Mouse (Mus musculus) cerebral cortex, adult 2 months (tissue): ENCODE results near the gene Becn1.

ENCODE experiments used
- WGBS: fragments of 180-500 bp; shearing (Covaris S2); methylation state at CpG from one replicate; pipeline ENCODE4 v1.1.7; 2018; 5-methylcytosine and 5-hydroxymethylcytosine counted together

The Becn1 gene

DNA sequence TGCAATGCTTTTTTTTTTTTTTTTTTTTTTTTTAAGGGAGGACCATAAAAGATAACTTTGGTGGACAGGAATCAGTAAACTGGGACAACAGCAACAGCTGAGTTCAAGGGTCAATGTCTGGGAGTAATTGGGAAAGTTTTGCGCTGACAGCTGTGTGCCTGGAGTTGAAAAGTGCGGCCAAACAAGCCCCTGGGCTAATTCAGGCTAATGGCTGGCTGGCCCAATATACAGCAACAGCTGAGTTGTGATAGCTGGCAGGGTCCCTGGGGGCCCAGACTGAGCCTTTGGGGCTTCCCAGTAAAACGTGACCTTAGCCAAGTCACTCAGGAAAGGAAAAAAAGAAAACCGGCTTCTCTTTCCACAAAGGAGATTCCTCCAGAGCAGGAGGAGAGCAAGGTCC, 57.0 kb downstream of the Becn1 start:
- WGBS, result 77% methylated on average over 4 of the region's 4 CpGs

DNA sequence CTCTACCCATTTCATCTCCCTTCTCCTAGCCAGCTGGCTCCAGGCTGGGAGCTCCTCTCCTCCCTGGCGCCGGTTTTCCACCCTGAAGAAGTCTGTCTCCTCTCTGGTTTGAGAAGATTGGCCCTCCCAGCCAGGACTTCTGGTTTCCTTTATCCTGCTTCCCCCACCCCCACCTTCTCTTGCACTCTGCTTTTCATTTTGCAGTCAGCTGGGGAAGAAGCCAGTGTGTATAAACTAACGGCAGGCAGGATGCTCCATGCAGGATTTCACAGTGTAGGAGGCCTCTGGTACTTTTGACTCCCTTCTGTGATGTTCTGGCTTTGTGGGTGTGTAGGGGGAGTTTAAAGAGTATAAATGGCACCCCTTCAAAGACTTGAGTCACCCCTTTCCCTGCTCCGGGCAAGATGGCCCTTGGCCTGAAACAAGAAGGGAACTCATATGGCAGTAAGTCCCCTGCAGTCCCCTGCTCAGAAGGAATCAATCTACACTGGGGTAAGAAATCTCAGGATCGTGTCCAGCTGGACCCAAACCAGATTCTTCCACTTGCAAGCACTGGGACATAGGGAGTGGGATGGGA, 63.9 kb downstream of the Becn1 start:
- WGBS, result 21% methylated on average over 5 of the region's 5 CpGs

DNA sequence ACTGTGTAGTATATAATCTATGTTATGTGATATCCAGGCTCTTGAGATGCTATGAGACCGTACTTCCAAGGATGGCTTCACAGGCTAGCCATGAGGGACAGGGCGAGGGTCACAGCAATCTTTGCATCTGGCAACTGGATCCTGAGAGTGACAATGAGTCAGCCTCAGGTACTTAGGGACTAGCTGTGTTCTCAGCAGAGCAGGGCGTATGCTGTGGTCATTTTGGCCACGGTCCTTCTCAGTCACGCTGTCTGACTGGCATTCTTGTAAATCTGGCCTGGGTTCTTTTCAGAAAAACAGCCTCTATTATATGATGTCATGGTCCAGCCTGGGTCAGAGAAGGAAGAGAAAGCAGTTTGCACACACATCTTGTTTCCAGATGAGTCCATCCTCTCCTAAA, 65.3 kb downstream of the Becn1 start:
- 97% methylated on average over 5 of the region's 5 CpGs for WGBS
